ENCODE assay signal across 8 mouse cellular contexts in genomic region chr1:162739406-162739805, GRCm38 (mm10). TPM values are rescaled to one million over a fixed set of nuclear protein-coding genes. Genes with fewer than 3 reads are reported as not detected.
A peak's percentile ranks its signal among the peaks of the same experiment; 100 is the strongest.
DNase-seq lines count a peak whose midpoint lies in the region; ATAC-seq lines count a peak whose summit lies in the region.

No protein-coding gene starts in this region.

- peak overlapping the region; percentile 76 for H3K4me2 ChIP-seq in midbrain, embryonic 14.5 days (ENCODE audit: low read length)

- H3K9ac ChIP-seq in midbrain, embryonic 14.5 days (replicated peaks; ENCODE audit: low read length): peak overlapping the region; percentile 92

- H3K36me3 ChIP-seq in hindbrain, embryonic 10.5 days: no peaks in the 10 kb centered on the region
- peaks cover 13% of the 10 kb centered on the region for H3K36me3 ChIP-seq in limb, embryonic 10.5 days
- H3K36me3 ChIP-seq in midbrain, embryonic 14.5 days (ENCODE audit: control insufficient read depth, insufficient read depth, low read length): no peaks in the 10 kb centered on the region

- H3K27ac ChIP-seq in hindbrain, embryonic 10.5 days: peak overlapping the region; percentile 99
- peak overlapping the region; percentile 99 for H3K27ac ChIP-seq in limb, embryonic 10.5 days
- peak overlapping the region; percentile 98 for H3K27ac ChIP-seq in midbrain, embryonic 14.5 days (replicated peaks; ENCODE audit: low read depth, low read length)

- no peaks in the 10 kb centered on the region for H3K9me3 ChIP-seq in hindbrain, embryonic 10.5 days
- no peaks in the 10 kb centered on the region for H3K9me3 ChIP-seq in limb, embryonic 10.5 days (replicated peaks)
- no peaks in the 10 kb centered on the region for H3K9me3 ChIP-seq in midbrain, embryonic 14.5 days (ENCODE audit: control insufficient read depth, low read length)

- DNase-seq in right cerebral cortex, adult 18-20 months: peak; percentile 15
- DNase-seq in right cerebral cortex, postnatal 36 days (ENCODE audit: low spot score in 2 of 2): no peak
- peak; percentile 21 for DNase-seq in adrenal gland, adult 8-10 months
- DNase-seq in hindbrain, embryonic 10.5 days (ENCODE audit: low spot score): peak; percentile 14
- peak; percentile 31 for DNase-seq in limb, embryonic 10.5 days (ENCODE audit: low spot score)
- peak; percentile 54 for DNase-seq in midbrain, embryonic 14.5 days
- DNase-seq in spleen, postnatal 14 days (ENCODE audit: low spot score in 2 of 2): no peak

- H3K4me3 ChIP-seq in hindbrain, embryonic 10.5 days: peak overlapping the region; percentile 98
- peak overlapping the region; percentile 92 for H3K4me3 ChIP-seq in limb, embryonic 10.5 days
- H3K4me3 ChIP-seq in midbrain, embryonic 14.5 days (replicated peaks; ENCODE audit: low read depth, low read length): peak overlapping the region; percentile 72

- ATAC-seq in erythroid progenitor cell, adult 5-6 weeks (replicated peaks; ENCODE audit: low FRiP score, poor library complexity, severe bottlenecking): peak; percentile 13; the same call in 1 of the 2 replicates
- ATAC-seq in midbrain, embryonic 14.5 days (ENCODE audit: low FRiP score, low TSS enrichment): no peak

- 2% methylated on average over 10 of the region's 10 CpGs for WGBS in hindbrain, embryonic 10.5 days
- WGBS in limb, embryonic 10.5 days: 1% methylated on average over 10 of the region's 10 CpGs
- WGBS in midbrain, embryonic 14.5 days: under 1% methylated on average over 10 of the region's 10 CpGs

- no peaks in the 10 kb centered on the region for H3K27me3 ChIP-seq in hindbrain, embryonic 10.5 days (ENCODE audit: insufficient read depth, poor library complexity, severe bottlenecking)
- H3K27me3 ChIP-seq in limb, embryonic 10.5 days (ENCODE audit: low read depth, poor library complexity, severe bottlenecking): no peaks in the 10 kb centered on the region
- no peaks in the 10 kb centered on the region for H3K27me3 ChIP-seq in midbrain, embryonic 14.5 days (ENCODE audit: control insufficient read depth, insufficient read depth, low read length)

- H3K4me1 ChIP-seq in hindbrain, embryonic 10.5 days (replicated peaks): peaks cover 25% of the 10 kb centered on the region
- peaks cover 17% of the 10 kb centered on the region for H3K4me1 ChIP-seq in limb, embryonic 10.5 days
- H3K4me1 ChIP-seq in midbrain, embryonic 14.5 days (ENCODE audit: control insufficient read depth, insufficient read depth, low read length): peaks cover 23% of the 10 kb centered on the region

RNA-seq across cellular contexts. Expression of gene Prrc2c, which starts 0.9 kb away (rescaled TPM):
- 100 to 1,000 TPM; 169 to 176 (median 171) TPM for total RNA-seq in adrenal gland, adult 8-10 months (2022)
- total RNA-seq in erythroid progenitor cell, adult 5-6 weeks (2015; ENCODE audit: low replicate concordance): 117 and 134 TPM in 2 replicates
- 96.0 and 117 TPM in 2 replicates for total RNA-seq in erythroid progenitor cell, adult 5-6 weeks (2017; ENCODE audit: low replicate concordance)
- 134 and 143 TPM in 2 replicates for polyA plus RNA-seq in hindbrain, embryonic 10.5 days (2016; fragmentation: Nextera tagmentation; extraction: Ambion mirVana)
- polyA plus RNA-seq in limb, embryonic 10.5 days (2016; fragmentation: Nextera tagmentation; extraction: Ambion mirVana): 144 and 146 TPM in 2 replicates
- 165 TPM in 2 replicates for polyA plus RNA-seq in midbrain, embryonic 14.5 days (2014; fragmentation: Nextera tagmentation; extraction: Ambion mirVana)

Comparison
In these comparisons a context has a peak if more than half of its experiments do, and no peak if none do; other contexts are left out.
1. DNase-seq: peak in right cerebral cortex, adult 18-20 months (single experiment), adrenal gland, adult 8-10 months (single experiment), hindbrain, embryonic 10.5 days (single experiment), limb, embryonic 10.5 days (single experiment) and midbrain, embryonic 14.5 days (single experiment); none in right cerebral cortex, postnatal 36 days (0 of 2) and spleen, postnatal 14 days (0 of 2).
2. Peak in every context shown above with its lines, with median percentiles within 50 percentile points of each other: H3K27ac ChIP-seq and H3K4me3 ChIP-seq.